Mouse (Mus musculus) ES-Bruce4 (cell line): ENCODE measurements around the gene Rps6ka3.

Experiments
- CTCF ChIP-seq: IDR thresholded peaks from one replicate; pipeline ENCODE4 v1.8.1; 2011; ENCODE audit warnings: low read depth, low read length
- POLR2A ChIP-seq: IDR thresholded peaks from one replicate; pipeline ENCODE4 v1.8.1; 2011; ENCODE audit warnings: low read length; ENCODE audit not compliant: insufficient read depth

DNA sequence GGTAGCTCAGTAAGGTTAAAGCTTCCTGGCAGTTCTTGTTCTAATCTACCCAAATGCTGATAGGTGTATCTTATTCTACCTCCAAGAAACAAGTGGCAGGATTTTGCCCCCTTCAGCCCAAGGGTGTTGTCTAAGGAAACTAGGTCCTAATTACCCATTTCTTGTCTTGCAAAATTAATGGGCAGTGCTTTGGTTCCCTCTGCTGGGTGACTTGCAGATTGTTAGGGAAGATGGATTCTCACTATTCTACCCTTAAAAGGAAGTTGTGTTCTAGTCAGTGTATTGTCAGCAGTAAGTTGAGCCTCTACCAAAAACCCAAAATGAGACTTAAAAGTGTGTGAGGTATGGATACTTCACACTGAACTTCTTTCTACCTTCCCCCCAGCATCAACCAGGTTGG, 59.0 kb downstream of the Rps6ka3 start:
- no peak for TF ChIP-seq POLR2A
- no peak for TF ChIP-seq CTCF
